Mouse (Mus musculus): ENCODE data around the gene Kmt5b.

- no peak for TF ChIP-seq CTCF (IDR thresholded peaks at IDR 0.05; ENCODE audit: control insufficient read depth, insufficient read depth, insufficient read length)
- TF ChIP-seq MYOG (IDR thresholded peaks at IDR 0.05; ENCODE audit: control insufficient read depth, extremely low read depth, insufficient read length) = no peak
- no peak for TF ChIP-seq MAX (IDR thresholded peaks at IDR 0.05)
- TF ChIP-seq USF1 (IDR thresholded peaks at IDR 0.05; ENCODE audit: low read depth) = no peak
- no peak for TF ChIP-seq MYOD1 (IDR thresholded peaks at IDR 0.05; ENCODE audit: control insufficient read depth, insufficient read length, low read depth)
Observed at GRCm38 (mm10) chr19:3848207-3848808, 81.1 kb downstream of the Kmt5b start.
